Mouse (Mus musculus): ENCODE measurements around the gene Lsm11. TPM values are rescaled to one million over a fixed set of nuclear protein-coding genes. Genes with fewer than 3 reads are reported as not detected.

Lsm11 gene
- 8.0 and 8.6 TPM in 2 replicates for polyA plus RNA-seq (2014; fragmentation: Nextera tagmentation; extraction: Ambion mirVana)

DNA sequence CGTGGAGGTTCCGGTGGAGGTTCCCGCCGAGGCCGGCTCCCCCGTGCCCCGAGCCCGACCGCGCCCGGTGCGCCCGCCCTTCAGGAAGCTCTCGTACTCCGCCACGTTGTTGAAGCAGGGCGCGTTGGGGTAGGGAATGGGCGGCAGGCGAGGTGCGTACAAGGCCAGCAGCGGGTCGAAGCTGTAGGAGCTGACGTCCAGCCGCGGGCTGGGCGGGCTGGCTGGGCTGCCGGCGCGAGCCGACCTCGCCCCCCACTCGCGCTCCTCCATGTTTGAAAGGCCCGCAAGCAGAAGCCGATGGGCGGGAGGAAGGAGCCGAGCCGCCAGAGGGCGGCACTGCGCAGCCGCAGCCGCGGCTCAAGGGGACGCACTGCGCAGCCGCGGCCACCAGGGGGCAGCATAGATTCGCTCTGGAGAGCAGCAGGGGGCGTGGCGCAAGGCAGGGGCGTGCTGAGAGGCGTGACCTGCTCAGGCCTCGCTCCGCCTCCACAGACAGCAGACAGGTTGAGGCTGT is at the start of gene Lsm11:
Gene Lsm11 (minus strand): TSS at position 293 of the 514 bp plus-strand sequence.
- Histone ChIP-seq H3K27ac (replicated peaks; ENCODE audit: low read depth, low read length) (no peak within 1 kb of the TSS), H3K4me1 (ENCODE audit: control insufficient read depth, insufficient read depth, low read length) (no peaks in the 10 kb centered on the region), H3K4me2 (ENCODE audit: low read depth, low read length) (peak within 1 kb of the TSS; percentile 91), H3K4me3 (ENCODE audit: low read depth, low read length) (peak within 1 kb of the TSS; percentile 87), H3K9ac (replicated peaks; ENCODE audit: low read length) (peak within 1 kb of the TSS; percentile 88), H3K36me3 (replicated peaks; ENCODE audit: control insufficient read depth, insufficient read depth, low read depth, low read length) (no peaks in the 10 kb centered on the region; the same call in 1 of the 2 replicates), H3K9me3 (replicated peaks; ENCODE audit: control insufficient read depth, low read length) (no peaks in the 10 kb centered on the region), H3K27me3 (ENCODE audit: control insufficient read depth, insufficient read depth, low read length) (no peaks in the 10 kb centered on the region)
- peak; percentile 94 for DNase-seq (ENCODE audit: low spot score)
- peak; percentile 83 for ATAC-seq (replicated peaks; ENCODE audit: insufficient number of reproducible peaks, low FRiP score, low TSS enrichment, low read depth)
- under 1% methylated on average over 53 of the region's 55 CpGs for WGBS

DNA sequence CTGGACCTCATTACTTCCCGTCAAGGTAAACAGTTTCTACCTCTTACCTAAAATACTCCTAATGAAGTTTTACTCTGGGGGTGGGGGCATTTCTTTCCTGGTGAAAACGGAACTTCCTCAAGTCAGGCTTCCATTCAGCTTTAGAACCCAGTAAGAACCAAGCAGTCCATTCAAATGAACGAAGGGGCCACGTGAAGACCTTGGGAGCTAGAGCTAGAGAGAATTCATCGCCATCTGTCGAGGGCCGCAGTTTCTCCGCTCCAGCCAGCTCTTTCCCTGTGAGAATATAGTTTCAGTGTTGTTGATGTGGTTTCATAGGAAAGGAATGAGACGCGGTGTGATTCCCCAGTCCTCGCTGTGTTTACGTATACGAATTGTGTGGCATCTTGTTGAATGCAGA is 47.4 kb upstream of the Lsm11 start:
- Histone ChIP-seq H3K27ac (replicated peaks; ENCODE audit: low read depth, low read length) (no peak overlapping the region), H3K4me3 (ENCODE audit: low read depth, low read length) (no peak overlapping the region), H3K27me3 (ENCODE audit: control insufficient read depth, insufficient read depth, low read length) (no peaks in the 10 kb centered on the region), H3K9me3 (replicated peaks; ENCODE audit: control insufficient read depth, low read length) (no peaks in the 10 kb centered on the region), H3K4me2 (ENCODE audit: low read depth, low read length) (no peak overlapping the region), H3K4me1 (ENCODE audit: control insufficient read depth, insufficient read depth, low read length) (no peaks in the 10 kb centered on the region), H3K9ac (replicated peaks; ENCODE audit: low read length) (no peak overlapping the region), H3K36me3 (replicated peaks; ENCODE audit: control insufficient read depth, insufficient read depth, low read depth, low read length) (no peaks in the 10 kb centered on the region)
- 47% methylated on average over 13 of the region's 13 CpGs for WGBS
- DNase-seq (ENCODE audit: low spot score) (no peak), ATAC-seq (replicated peaks; ENCODE audit: insufficient number of reproducible peaks, low FRiP score, low TSS enrichment, low read depth) (no peak)

DNA sequence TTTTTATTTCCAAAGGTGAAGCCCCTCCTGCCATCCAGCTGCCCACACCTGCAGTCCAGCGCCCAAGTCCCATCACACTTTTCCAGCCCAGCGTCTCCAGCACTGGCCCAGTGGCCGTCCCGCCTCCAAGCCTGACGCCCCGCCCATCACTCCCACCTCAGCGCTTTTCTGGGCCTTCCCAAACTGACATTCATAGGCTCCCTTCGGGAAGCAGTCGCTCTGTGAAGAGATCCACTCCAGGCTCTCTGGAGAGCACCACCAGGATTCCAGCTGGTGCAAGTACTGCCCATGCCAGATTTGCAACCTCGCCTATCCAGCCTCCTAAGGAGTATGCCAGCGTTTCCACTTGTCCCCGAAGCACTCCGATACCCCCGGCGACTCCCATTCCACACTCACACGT is 46.9 kb upstream of the Lsm11 start:
- peak overlapping the region; percentile 41 for H3K9ac ChIP-seq (replicated peaks; ENCODE audit: low read length)
- no peaks in the 10 kb centered on the region for H3K27me3 ChIP-seq (ENCODE audit: control insufficient read depth, insufficient read depth, low read length)
- peak; percentile 49 for DNase-seq (ENCODE audit: low spot score)
- 8% methylated on average over 16 of the region's 16 CpGs for WGBS
- H3K4me1 ChIP-seq (ENCODE audit: control insufficient read depth, insufficient read depth, low read length) = no peaks in the 10 kb centered on the region
- no peaks in the 10 kb centered on the region for H3K9me3 ChIP-seq (replicated peaks; ENCODE audit: control insufficient read depth, low read length)
- no peak for ATAC-seq (replicated peaks; ENCODE audit: insufficient number of reproducible peaks, low FRiP score, low TSS enrichment, low read depth)
- H3K4me3 ChIP-seq (ENCODE audit: low read depth, low read length) = peak overlapping the region; percentile 15; the same call in 1 of the 2 replicates
- H3K36me3 ChIP-seq (replicated peaks; ENCODE audit: control insufficient read depth, insufficient read depth, low read depth, low read length) = no peaks in the 10 kb centered on the region
- H3K27ac ChIP-seq (replicated peaks; ENCODE audit: low read depth, low read length) = no peak overlapping the region
- peak overlapping the region; percentile 41; the same call in 1 of the 2 replicates for H3K4me2 ChIP-seq (ENCODE audit: low read depth, low read length)

DNA sequence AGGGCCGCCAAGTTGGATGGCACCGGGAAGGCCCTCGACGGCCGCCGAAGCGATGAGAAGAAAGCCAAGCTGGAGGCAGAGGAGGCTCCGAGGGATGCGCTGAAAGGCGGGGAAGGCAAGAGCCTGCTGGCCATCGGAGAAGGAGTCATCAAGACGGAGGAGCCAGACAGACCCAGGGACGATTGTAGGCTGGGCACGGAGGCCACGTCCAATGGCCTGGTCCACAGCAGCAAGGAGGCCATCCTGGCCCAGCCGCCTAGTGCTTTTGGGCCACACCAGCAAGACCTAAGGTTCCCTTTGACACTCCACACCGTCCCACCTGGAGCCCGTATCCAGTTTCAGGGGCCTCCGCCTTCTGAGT is 36.1 kb upstream of the Lsm11 start:
- DNase-seq (ENCODE audit: low spot score) (no peak), ATAC-seq (replicated peaks; ENCODE audit: insufficient number of reproducible peaks, low FRiP score, low TSS enrichment, low read depth) (no peak; the same call in 1 of the 2 replicates)
- Histone ChIP-seq H3K4me3 (ENCODE audit: low read depth, low read length) (peak overlapping the region; percentile 54), H3K9ac (replicated peaks; ENCODE audit: low read length) (peak overlapping the region; percentile 75), H3K9me3 (replicated peaks; ENCODE audit: control insufficient read depth, low read length) (no peaks in the 10 kb centered on the region), H3K4me1 (ENCODE audit: control insufficient read depth, insufficient read depth, low read length) (no peaks in the 10 kb centered on the region), H3K36me3 (replicated peaks; ENCODE audit: control insufficient read depth, insufficient read depth, low read depth, low read length) (no peaks in the 10 kb centered on the region), H3K27me3 (ENCODE audit: control insufficient read depth, insufficient read depth, low read length) (no peaks in the 10 kb centered on the region), H3K4me2 (ENCODE audit: low read depth, low read length) (peak overlapping the region; percentile 69), H3K27ac (replicated peaks; ENCODE audit: low read depth, low read length) (no peak overlapping the region)
- 42% methylated on average over 19 of the region's 19 CpGs for WGBS

DNA sequence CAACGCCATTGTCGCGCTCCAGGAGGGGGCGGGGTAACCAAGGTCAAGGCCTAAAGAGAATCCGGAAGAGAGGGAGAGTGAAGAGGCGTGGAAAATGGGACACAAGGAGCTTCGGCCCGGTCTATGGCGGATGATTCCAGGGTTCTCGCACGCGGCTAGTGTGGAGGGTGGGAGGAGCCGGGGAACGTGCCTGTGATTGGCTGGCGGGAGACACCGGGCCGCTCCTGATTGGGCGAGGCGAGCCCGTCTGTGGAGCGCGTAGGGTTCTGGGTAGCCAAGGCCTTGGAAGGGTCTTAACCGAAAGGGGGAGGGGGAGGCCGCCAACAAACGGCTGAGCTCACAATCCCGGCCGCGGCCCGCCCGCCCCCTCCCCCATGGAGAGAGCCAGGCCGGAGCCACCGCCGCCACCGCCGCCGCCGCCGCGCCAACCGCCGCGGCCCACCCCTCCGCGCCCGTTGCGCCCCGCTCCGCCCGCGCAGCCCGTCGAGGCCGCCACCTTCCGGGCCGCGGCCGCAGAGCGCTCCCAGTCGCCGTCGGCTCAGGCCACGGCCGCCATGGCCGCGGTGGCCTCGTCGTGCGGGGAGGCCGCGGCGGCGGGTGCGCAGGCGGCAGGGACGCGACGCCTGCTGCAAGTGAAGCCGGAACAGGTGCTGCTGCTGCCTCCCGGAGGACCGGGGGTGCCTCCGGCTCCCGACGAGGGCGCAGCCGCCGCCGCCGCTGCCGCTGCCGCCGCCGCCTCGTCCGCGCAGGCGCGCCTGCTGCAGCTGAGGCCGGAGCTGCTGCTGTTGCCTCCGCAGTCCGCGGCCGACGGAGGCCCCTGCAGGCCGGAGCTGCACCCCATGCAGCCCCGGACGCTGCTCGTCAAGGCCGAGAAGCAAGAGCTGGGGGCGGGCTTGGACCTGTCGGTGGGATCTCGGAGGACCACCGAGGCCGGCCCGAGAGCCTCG is 35.5 kb upstream of the Lsm11 start, which contains the start of gene Sox30:
Gene Sox30 (plus strand): TSS at position 365 of the 947 bp plus-strand sequence.
- Histone ChIP-seq H3K4me2 (ENCODE audit: low read depth, low read length) (peak within 1 kb of the TSS; percentile 69), H3K36me3 (replicated peaks; ENCODE audit: control insufficient read depth, insufficient read depth, low read depth, low read length) (no peaks in the 10 kb centered on the region), H3K4me3 (ENCODE audit: low read depth, low read length) (peak within 1 kb of the TSS; percentile 54), H3K9ac (replicated peaks; ENCODE audit: low read length) (peak within 1 kb of the TSS; percentile 75), H3K27ac (replicated peaks; ENCODE audit: low read depth, low read length) (no peak within 1 kb of the TSS), H3K27me3 (ENCODE audit: control insufficient read depth, insufficient read depth, low read length) (no peaks in the 10 kb centered on the region), H3K9me3 (replicated peaks; ENCODE audit: control insufficient read depth, low read length) (no peaks in the 10 kb centered on the region), H3K4me1 (ENCODE audit: control insufficient read depth, insufficient read depth, low read length) (no peaks in the 10 kb centered on the region)
- DNase-seq (ENCODE audit: low spot score) = peak; percentile 76
- ATAC-seq (replicated peaks; ENCODE audit: insufficient number of reproducible peaks, low FRiP score, low TSS enrichment, low read depth) = peak; percentile 96
- 15% methylated on average over 48 of the region's 115 CpGs for WGBS

DNA sequence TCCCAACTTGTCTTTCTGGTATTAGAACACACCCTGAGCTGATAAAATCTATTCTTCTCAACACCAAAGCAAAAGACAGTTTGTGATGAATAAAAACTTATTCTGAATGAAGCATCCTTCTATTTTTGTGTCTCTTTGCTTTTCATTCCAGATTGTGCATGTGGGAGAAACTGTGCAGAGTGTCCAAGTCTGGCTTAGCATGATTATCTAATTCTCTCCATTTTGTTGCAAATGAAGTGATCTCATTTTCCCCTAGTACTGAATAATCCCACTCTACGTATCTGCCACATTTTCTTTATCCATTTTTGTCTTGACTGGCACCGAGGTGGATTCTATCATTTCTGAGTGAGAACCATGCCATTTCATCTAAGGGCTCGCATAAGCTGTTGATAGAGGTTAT is 31.3 kb upstream of the Lsm11 start:
- Histone ChIP-seq H3K9me3 (replicated peaks; ENCODE audit: control insufficient read depth, low read length) (no peaks in the 10 kb centered on the region), H3K36me3 (replicated peaks; ENCODE audit: control insufficient read depth, insufficient read depth, low read depth, low read length) (no peaks in the 10 kb centered on the region), H3K4me2 (ENCODE audit: low read depth, low read length) (no peak overlapping the region), H3K27ac (replicated peaks; ENCODE audit: low read depth, low read length) (no peak overlapping the region), H3K9ac (replicated peaks; ENCODE audit: low read length) (no peak overlapping the region), H3K4me1 (ENCODE audit: control insufficient read depth, insufficient read depth, low read length) (no peaks in the 10 kb centered on the region), H3K27me3 (ENCODE audit: control insufficient read depth, insufficient read depth, low read length) (no peaks in the 10 kb centered on the region), H3K4me3 (ENCODE audit: low read depth, low read length) (no peak overlapping the region)
- ATAC-seq (replicated peaks; ENCODE audit: insufficient number of reproducible peaks, low FRiP score, low TSS enrichment, low read depth) (no peak), DNase-seq (ENCODE audit: low spot score) (no peak)
- WGBS = 76% methylated on average over 3 of the region's 3 CpGs

DNA sequence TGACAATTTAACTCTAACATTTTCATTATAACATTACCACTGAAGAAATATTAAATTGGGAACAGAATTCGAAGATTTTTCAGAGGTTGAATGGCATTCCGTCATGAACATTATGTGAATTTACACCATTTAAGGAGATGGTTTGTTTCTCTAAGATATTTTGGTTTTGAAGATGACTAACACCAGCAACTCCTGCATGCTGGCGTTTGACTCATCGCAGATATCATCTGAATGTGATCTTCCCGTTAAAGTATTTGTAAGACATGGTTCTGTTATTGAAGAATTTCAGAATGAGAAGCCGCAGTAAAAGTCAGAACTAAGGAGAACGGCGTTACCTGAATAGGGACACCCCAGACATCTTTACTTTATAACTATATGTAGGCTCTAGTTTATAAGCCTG is 29.7 kb upstream of the Lsm11 start:
- WGBS = 90% methylated on average over 8 of the region's 8 CpGs
- no peak overlapping the region for H3K9ac ChIP-seq (replicated peaks; ENCODE audit: low read length)
- no peak overlapping the region for H3K4me2 ChIP-seq (ENCODE audit: low read depth, low read length)
- no peaks in the 10 kb centered on the region for H3K27me3 ChIP-seq (ENCODE audit: control insufficient read depth, insufficient read depth, low read length)
- no peaks in the 10 kb centered on the region for H3K36me3 ChIP-seq (replicated peaks; ENCODE audit: control insufficient read depth, insufficient read depth, low read depth, low read length)
- H3K9me3 ChIP-seq (replicated peaks; ENCODE audit: control insufficient read depth, low read length) = no peaks in the 10 kb centered on the region
- H3K4me1 ChIP-seq (ENCODE audit: control insufficient read depth, insufficient read depth, low read length) = no peaks in the 10 kb centered on the region
- no peak overlapping the region for H3K4me3 ChIP-seq (ENCODE audit: low read depth, low read length)
- DNase-seq (ENCODE audit: low spot score) (no peak), ATAC-seq (replicated peaks; ENCODE audit: insufficient number of reproducible peaks, low FRiP score, low TSS enrichment, low read depth) (no peak)
- no peak overlapping the region for H3K27ac ChIP-seq (replicated peaks; ENCODE audit: low read depth, low read length)

DNA sequence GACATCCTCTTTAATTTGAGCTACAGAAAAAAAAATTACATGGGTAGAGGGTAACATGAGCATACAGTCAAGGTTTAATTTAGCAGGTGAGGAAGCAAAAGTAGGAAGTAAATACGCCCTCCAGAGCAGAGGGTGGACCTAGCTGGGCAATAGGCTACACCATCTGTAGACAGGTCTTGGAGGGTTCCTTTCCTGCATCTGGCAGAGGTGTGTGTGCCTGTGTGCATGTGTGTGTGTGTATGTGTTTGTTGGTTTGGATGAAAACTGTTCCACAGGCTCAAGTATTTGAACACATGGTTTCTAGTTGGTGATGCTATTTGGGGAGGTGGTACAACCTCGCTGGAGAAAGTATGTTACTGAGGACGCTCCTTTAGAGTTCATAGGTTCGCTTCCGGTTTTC is 28.9 kb upstream of the Lsm11 start:
- 80% methylated on average over 5 of the region's 5 CpGs for WGBS
- Histone ChIP-seq H3K4me3 (ENCODE audit: low read depth, low read length) (no peak overlapping the region), H3K4me1 (ENCODE audit: control insufficient read depth, insufficient read depth, low read length) (no peaks in the 10 kb centered on the region), H3K36me3 (replicated peaks; ENCODE audit: control insufficient read depth, insufficient read depth, low read depth, low read length) (no peaks in the 10 kb centered on the region), H3K9ac (replicated peaks; ENCODE audit: low read length) (no peak overlapping the region), H3K9me3 (replicated peaks; ENCODE audit: control insufficient read depth, low read length) (no peaks in the 10 kb centered on the region), H3K4me2 (ENCODE audit: low read depth, low read length) (no peak overlapping the region), H3K27me3 (ENCODE audit: control insufficient read depth, insufficient read depth, low read length) (no peaks in the 10 kb centered on the region), H3K27ac (replicated peaks; ENCODE audit: low read depth, low read length) (no peak overlapping the region)
- DNase-seq (ENCODE audit: low spot score) (no peak), ATAC-seq (replicated peaks; ENCODE audit: insufficient number of reproducible peaks, low FRiP score, low TSS enrichment, low read depth) (no peak)
